Mouse (Mus musculus) E14TG2a.4 (cell line): ENCODE measurements at regions not wholly inside any gene's neighbourhood (a gene's known extent, or its start where the extent isn't known, plus 50 kb on each side); places are given as distances from the start of the nearest gene placed in this dataset.

Experiments used
- CTCF ChIP-seq: conservative IDR thresholded peaks from 2 replicates; pipeline ENCODE4 v1.5.1; 2014; ENCODE audit warnings: low read length
- NANOG ChIP-seq: IDR thresholded peaks from 2 replicates; pipeline ENCODE4 v1.6.1; 2014; ENCODE audit warnings: borderline replicate concordance, low read length, mixed read lengths

DNA sequence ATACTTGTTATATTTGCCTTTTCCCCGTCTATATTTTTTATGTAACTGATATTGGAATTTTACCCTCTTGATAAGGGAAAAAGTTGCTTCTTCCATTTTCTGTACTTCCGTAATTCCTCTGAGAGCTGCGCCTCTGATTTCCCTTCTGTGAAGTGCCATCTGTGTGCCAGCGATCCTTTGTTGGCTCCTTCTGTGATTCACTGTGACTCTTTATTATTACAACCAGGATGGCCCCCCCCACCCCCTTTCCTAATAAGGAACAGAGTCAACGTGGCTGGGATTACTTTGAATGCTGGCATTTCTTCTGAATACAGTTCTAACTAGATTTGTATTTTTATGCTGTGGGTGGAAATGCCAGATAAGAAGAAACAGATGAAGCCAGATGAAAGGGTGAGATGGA, 602.9 kb upstream of the Fam92a start:
- TF ChIP-seq CTCF (no peak), NANOG (no peak)
